Mouse (Mus musculus) mature B cell (primary cell): ENCODE results near the gene Arhgef2.

Experiments used
- in situ Hi-C: fragments of 300-500 bp; cut with MboI; formaldehyde crosslinking; loops from 2 replicates; pipeline ENCODE4 v1.14.3; 2019

The Arhgef2 gene

DNA sequence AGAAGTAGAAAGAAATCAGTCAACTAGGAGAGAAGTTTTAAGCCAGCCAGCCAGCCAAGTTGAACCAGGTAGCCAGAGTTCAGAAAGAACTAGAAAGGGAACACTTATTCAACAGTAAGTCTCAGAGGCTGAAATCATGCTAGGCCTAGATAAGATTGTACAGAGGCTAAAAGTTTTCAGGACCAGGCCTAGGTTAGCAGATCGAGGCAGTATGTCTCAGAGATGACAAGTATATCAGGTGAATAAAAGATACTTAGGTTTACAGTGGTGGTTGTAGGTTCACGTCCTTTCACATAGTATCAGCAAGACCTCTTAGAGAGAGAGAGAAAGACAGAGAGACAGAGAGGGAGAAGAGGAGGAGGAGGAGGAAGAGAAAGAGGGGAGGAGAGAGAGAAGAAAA, 78.0 kb downstream of the Arhgef2 start:
- in situ Hi-C loops = no loop called here

DNA sequence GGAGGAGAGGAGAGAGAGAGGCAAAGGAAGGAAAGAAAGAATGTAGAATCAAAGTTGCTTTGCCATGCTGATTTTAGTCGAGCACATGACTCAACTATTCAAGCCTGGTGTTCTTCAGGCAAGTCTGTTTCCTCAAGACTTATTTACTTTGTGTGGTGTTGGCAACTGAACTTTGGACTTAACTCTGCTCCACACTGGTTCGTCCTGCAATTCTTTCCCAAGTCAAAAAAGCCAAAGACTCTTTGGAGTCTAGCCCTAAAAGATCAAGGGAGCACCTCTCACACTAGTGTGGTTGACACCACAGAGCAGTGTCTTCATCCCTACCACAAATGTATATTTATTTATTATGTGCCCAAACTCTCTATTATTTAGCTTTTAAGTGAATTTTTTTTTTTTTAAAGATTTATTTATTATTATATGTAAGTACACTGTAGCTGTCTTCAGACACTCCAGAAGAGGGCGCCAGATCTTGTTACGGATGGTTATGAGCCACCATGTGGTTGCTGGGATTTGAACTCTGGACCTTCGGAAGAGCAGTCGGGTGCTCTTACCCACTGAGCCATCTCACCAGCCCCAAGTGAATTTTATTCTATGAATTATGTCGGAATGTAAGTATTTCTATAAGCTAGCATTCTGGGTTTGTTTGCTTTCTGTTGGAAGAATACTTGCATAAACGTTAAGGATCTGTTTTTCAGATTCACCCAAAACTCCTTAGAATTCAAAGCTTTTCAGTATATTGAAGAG, 78.6 kb downstream of the Arhgef2 start:
- in situ Hi-C loops = no loop called here

DNA sequence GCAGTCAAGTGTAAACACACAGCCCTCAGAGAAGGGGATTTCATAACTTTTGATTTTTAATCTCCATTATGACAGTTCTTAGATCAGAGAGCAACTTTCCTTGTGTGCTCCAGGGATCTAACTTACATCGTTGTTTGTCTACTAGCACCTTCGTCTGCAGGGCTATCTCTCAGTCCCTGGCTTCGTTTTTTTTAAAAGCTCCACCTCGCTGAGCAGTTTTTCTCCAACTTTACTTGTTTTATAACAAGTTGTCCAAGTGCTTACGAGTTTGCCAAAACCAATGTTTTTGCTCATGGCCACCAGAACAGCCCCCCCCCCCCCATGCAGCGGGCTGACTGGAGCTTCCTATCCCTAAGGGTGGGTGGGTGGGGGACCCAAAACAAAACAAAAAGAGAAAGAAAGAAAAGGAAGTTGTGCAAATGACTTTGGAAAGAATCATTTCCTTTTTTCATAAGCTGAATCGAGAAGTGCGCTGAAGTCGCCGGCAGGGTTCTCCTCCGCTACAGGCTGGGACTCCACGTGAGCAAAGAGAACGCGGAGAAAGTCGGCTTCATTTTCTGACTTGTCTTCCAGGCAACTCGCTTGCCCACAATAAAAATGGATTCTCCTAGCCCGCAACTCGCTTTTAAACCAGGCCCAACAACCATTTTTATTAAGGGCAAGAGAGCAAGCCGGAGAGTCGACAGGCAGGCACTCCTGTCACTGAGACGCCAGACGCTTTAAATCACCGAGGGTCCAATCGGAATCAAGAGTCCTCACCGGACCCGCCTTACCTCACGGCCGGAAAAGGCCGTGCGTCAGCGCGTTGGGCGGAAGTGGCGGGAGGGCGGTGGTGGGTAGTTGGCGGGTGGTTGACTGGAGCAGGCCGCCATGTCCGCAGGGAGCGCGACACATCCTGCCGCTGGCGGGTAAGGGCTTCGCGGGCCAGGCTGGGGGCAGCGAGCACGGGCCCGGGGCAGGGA, 79.5 kb downstream of the Arhgef2 start, which contains the start of gene Khdc4:
Gene Khdc4, plus strand, starts transcription at position 824 of the 962 bp plus-strand sequence.
- in situ Hi-C loops = no loop called here

DNA sequence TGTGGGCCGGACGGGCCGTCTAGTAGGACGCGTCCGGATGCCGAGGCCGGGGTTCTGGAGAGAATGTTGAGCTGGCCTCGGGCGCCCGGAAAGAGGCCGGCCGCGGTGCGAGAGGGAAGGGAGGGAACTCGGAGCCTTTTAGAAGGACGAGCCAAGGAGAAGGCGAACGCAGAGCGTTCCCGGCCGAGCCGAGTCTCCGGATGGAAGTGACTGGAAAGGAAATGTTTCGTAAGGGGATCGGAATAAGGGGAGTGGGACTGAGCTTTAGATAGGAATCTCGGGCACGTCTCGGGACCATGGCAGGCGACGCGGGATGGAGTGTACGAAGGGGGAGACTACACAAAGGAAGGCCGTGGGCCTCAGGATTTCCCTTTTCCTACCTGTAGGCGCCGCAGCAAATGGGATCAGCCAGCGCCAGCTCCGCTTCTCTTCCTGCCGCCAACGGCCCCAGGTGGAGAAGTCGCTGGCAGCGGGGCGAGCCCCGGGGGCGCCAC, 80.2 kb downstream of the Arhgef2 start:
- in situ Hi-C loops = no loop called here

DNA sequence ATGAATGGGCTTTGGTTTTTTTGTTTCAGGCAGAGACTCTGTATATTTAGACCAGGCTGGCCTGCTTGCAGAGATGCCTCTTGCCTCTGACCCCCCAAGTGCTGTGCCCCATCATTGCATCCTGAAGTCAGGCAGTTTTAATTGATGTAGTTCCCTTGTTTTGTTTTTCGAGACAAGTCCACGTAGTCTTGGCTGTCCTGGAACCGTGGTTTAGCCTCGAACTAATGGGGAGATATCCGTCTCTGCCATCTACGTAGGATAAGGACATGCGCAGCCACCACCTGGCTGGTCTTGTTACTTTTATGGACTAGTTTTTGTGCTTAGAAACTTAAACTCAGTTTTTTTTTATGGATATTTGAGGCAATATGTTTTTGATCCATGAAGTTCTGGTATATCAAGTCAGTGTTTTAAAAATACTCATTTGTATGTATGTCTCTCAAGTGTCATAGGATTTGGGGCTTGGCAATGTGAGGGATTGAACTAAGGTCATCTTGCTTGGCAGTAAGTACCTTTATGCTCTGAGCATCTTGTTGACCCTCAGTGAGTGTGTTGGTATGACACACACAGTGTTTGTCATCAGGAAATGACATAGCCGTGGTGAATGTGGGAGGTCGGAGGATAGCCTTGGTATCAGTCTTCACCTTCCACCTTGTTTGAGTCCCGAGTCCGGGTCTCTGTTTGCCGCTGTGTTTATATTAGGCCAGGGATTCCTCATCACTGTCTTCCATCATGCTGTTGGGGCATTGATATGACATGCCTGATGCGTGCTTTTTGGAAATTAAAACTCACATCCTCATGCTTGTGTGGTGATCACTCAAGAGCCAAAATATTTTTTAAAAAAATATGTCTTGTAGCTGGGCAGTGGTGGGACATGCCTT, 81.2 kb downstream of the Arhgef2 start:
- in situ Hi-C loops = no loop called here

DNA sequence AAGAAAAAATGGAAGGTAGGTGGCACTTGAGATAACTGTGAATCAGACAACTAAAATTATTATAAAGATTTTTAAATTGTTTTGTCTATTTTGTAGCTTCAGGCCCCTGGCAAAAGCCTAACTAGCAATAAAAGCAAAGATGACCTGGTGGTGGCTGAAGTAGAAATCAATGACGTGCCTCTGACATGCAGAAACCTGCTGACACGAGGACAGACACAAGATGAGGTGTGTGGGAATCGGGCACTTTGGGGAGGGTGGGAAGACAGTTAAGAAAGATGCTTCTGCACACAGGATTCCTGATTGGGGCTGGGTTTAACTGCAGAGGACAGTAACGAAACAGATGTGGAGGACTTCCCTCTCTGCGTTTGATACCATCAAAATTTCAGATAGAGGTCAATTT, 83.3 kb downstream of the Arhgef2 start:
- in situ Hi-C loops = no loop called here

DNA sequence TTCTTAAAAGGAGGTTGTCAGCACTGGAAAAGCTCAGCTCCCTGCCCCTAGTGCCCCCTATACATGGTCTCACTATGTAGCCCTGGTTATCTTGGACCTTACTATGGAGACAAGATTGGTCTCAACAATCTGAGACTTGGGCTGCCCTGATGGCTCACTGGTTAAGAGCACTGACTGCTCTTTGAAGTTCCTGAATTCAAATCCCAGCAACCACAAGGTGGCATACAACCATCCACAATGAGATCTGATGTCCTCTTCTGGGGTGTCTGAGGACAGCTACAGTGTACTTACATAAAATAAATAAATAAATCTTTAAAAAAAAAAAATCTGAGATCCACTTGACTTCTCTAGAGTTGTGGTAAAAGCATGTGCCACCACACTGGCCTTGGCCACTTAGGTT, 89.8 kb downstream of the Arhgef2 start:
- in situ Hi-C loops = no loop called here
